Mouse (Mus musculus) layer of hippocampus, adult 18-20 months (tissue): Measurements from ENCODE around the gene Ap1g1. TPM values are rescaled to one million over a fixed set of nuclear protein-coding genes. Genes with fewer than 3 reads are reported as not detected.

Experiments
- total RNA-seq, 2 experiments: library from RNA; stranded (reverse); gene quantifications; 2 replicates each; pipeline ENCODE4 v1.2.3; 2021

Gene Ap1g1
- total RNA-seq, 2 experiments from 2014 or later, result 80.6 to 84.1 TPM

Other genes with a start within 250 kb of the Ap1g1 start
- 10 to 100 TPM; 26.0 to 27.0 TPM for gene Dhx38, start 212.7 kb upstream of the Ap1g1 start, total RNA-seq
- 10 to 100 TPM; 16.4 to 16.7 TPM for gene Txnl4b, start 212.7 kb upstream of the Ap1g1 start, total RNA-seq
- gene Hp, start 199.4 kb upstream of the Ap1g1 start, total RNA-seq, result not detected
- gene Dhodh, start 169.9 kb upstream of the Ap1g1 start, total RNA-seq, result 10 to 100 TPM; 22.7 to 26.4 TPM
- 1 to 10 TPM; 2.0 to 3.1 TPM for gene Pkd1l3, start 164.0 kb upstream of the Ap1g1 start, total RNA-seq
- gene Ist1, start 85.3 kb upstream of the Ap1g1 start, total RNA-seq, result 10 to 100 TPM; 87.1 to 90.9 TPM
- 10 to 100 TPM; 41.0 to 42.1 TPM for gene Zfp821, start 73.0 kb upstream of the Ap1g1 start, total RNA-seq
- gene Atxn1l, start 40.8 kb upstream of the Ap1g1 start, total RNA-seq, result 10 to 100 TPM; 40.9 to 42.1 TPM
- 10 to 100 TPM; 27.9 to 28.0 TPM for gene Phlpp2, start 90.0 kb downstream of the Ap1g1 start, total RNA-seq
- gene Marveld3, start 183.6 kb downstream of the Ap1g1 start, total RNA-seq, result under 1 TPM in 1 of 2 experiments, not detected in 1; 0.18 TPM
- under 1 TPM; 0.12 to 0.15 TPM for gene Tat, start 211.9 kb downstream of the Ap1g1 start, total RNA-seq